Mouse (Mus musculus): ENCODE results near the gene Sh2d3c. TPM values are rescaled to one million over a fixed set of nuclear protein-coding genes. Genes with fewer than 3 reads are reported as not detected.

The Sh2d3c gene
- polyA plus RNA-seq, 1 experiment from 2014 or later: 33.7 TPM

DNA sequence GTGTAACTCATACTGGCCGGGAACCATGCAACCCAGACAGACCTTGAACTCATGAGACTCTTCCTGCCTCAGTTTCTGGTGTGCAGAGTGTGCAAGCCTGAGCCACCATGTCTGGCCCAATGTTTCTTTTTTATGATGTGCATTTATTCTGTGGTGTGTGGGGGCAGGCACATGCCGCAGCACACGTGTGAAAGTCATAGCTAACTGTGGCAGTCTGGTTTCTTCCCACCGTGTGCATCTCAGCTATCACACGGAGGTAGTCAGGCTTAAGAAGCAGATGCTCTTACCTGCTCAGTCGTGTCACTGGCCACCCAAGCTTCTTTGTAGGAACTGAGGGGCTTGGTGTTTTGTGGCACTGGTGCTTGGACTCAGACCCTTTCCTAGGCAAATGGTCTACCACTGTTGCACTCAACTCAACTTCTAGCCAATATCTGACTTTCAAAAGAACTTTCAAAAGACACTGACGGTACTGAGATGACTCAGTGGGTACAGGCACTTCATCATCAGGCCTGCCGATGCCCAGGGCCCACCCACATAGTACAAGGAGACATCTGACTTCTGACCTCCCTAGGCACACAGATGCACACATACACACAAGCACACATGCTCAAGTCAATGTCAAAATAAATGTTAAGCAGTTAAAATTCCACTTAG, 51.9 kb downstream of the Sh2d3c start:
- Histone ChIP-seq H3K9me3 (ENCODE audit: control insufficient read depth, low read length) (no peaks in the 10 kb centered on the region), H3K4me1 (replicated peaks; ENCODE audit: control insufficient read depth, insufficient read depth, low read length) (peaks cover 9% of the 10 kb centered on the region; the same call in 1 of the 2 replicates), H3K4me3 (ENCODE audit: low read depth, low read length) (no peak overlapping the region), H3K9ac (ENCODE audit: low read length) (no peak overlapping the region), H3K36me3 (ENCODE audit: control insufficient read depth, insufficient read depth, low read length) (no peaks in the 10 kb centered on the region), H3K4me2 (ENCODE audit: low read depth, low read length, severe bottlenecking) (no peak overlapping the region), H3K27me3 (ENCODE audit: control insufficient read depth, insufficient read depth, low read length) (no peaks in the 10 kb centered on the region), H3K27ac (ENCODE audit: low read depth, low read length) (no peak overlapping the region)
- no peak for DNase-seq (ENCODE audit: low spot score)
- WGBS: 88% methylated on average over 8 of the region's 8 CpGs
- no peak for ATAC-seq (replicated peaks; ENCODE audit: low FRiP score)

- Histone ChIP-seq H3K4me2 (ENCODE audit: low read depth, low read length, severe bottlenecking) (peak within 1 kb of the TSS; percentile 84), H3K4me3 (ENCODE audit: low read depth, low read length) (peak within 1 kb of the TSS; percentile 55), H3K36me3 (ENCODE audit: control insufficient read depth, insufficient read depth, low read length) (no peaks in the 10 kb centered on the region), H3K9ac (ENCODE audit: low read length) (peak within 1 kb of the TSS; percentile 46), H3K4me1 (replicated peaks; ENCODE audit: control insufficient read depth, insufficient read depth, low read length) (peaks cover 7% of the 10 kb centered on the region; the same call in 1 of the 2 replicates), H3K27me3 (ENCODE audit: control insufficient read depth, insufficient read depth, low read length) (no peaks in the 10 kb centered on the region; the same call in 1 of the 2 replicates), H3K27ac (ENCODE audit: low read depth, low read length) (no peak within 1 kb of the TSS), H3K9me3 (ENCODE audit: control insufficient read depth, low read length) (no peaks in the 10 kb centered on the region)
- ATAC-seq (replicated peaks; ENCODE audit: low FRiP score): peak; percentile 98
- WGBS: under 1% methylated on average over 46 of the region's 46 CpGs
- peak; percentile 98 for DNase-seq (ENCODE audit: low spot score)
Measured at GRCm38 (mm10) chr2:32775359-32776074, 54.7 kb downstream of the Sh2d3c start, which contains the start of the genes Ttc16 and Ptrh1. Gene Ttc16, minus strand, starts transcription at chr2:32775633. Gene Ptrh1, plus strand, starts transcription at chr2:32775786.

- H3K4me2 ChIP-seq (ENCODE audit: low read depth, low read length, severe bottlenecking): peak overlapping the region; percentile 84
- H3K4me3 ChIP-seq (ENCODE audit: low read depth, low read length): peak overlapping the region; percentile 55
- H3K36me3 ChIP-seq (ENCODE audit: control insufficient read depth, insufficient read depth, low read length): no peaks in the 10 kb centered on the region
- no peaks in the 10 kb centered on the region for H3K9me3 ChIP-seq (ENCODE audit: control insufficient read depth, low read length)
- no peak overlapping the region for H3K27ac ChIP-seq (ENCODE audit: low read depth, low read length)
- 17% methylated on average over 22 of the region's 22 CpGs for WGBS
- H3K9ac ChIP-seq (ENCODE audit: low read length): peak overlapping the region; percentile 30
- H3K4me1 ChIP-seq (replicated peaks; ENCODE audit: control insufficient read depth, insufficient read depth, low read length): peaks cover 7% of the 10 kb centered on the region; the same call in 1 of the 2 replicates
- DNase-seq (ENCODE audit: low spot score) (no peak), ATAC-seq (replicated peaks; ENCODE audit: low FRiP score) (no peak)
- no peaks in the 10 kb centered on the region; the same call in 1 of the 2 replicates for H3K27me3 ChIP-seq (ENCODE audit: control insufficient read depth, insufficient read depth, low read length)
Measured at GRCm38 (mm10) chr2:32776192-32776591, 55.3 kb downstream of the Sh2d3c start.

DNA sequence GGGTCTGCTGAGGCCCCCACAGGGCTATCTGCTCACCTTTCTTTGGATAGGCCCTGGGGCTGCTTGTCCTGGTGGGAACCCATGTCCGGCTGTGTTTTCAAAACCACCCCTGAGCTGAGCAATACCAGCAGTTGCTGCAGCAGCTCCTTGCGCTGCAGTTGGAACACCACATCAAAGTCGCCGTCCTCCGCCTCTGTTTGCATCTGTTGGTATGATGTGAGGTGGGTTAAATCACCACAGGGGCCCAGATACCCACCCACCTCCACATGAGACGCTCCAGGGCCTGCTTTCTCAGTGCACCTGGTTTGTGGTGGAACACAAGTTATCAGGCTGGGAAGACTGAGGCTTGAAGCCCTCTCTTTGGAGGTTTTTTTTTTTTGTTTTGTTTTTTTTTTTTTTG, 57.2 kb downstream of the Sh2d3c start:
- no peak overlapping the region for H3K4me2 ChIP-seq (ENCODE audit: low read depth, low read length, severe bottlenecking)
- ATAC-seq (replicated peaks; ENCODE audit: low FRiP score): no peak
- H3K4me1 ChIP-seq (replicated peaks; ENCODE audit: control insufficient read depth, insufficient read depth, low read length): peaks cover 7% of the 10 kb centered on the region; the same call in 1 of the 2 replicates
- no peaks in the 10 kb centered on the region for H3K9me3 ChIP-seq (ENCODE audit: control insufficient read depth, low read length)
- no peak overlapping the region for H3K27ac ChIP-seq (ENCODE audit: low read depth, low read length)
- no peak overlapping the region for H3K9ac ChIP-seq (ENCODE audit: low read length)
- no peak for DNase-seq (ENCODE audit: low spot score)
- H3K36me3 ChIP-seq (ENCODE audit: control insufficient read depth, insufficient read depth, low read length): no peaks in the 10 kb centered on the region
- no peaks in the 10 kb centered on the region; the same call in 1 of the 2 replicates for H3K27me3 ChIP-seq (ENCODE audit: control insufficient read depth, insufficient read depth, low read length)
- no peak overlapping the region for H3K4me3 ChIP-seq (ENCODE audit: low read depth, low read length)
- 92% methylated on average over 6 of the region's 6 CpGs for WGBS

- H3K36me3 ChIP-seq (ENCODE audit: control insufficient read depth, insufficient read depth, low read length): no peaks in the 10 kb centered on the region
- H3K4me2 ChIP-seq (ENCODE audit: low read depth, low read length, severe bottlenecking): no peak overlapping the region
- 18% methylated on average over 8 of the region's 8 CpGs for WGBS
- no peak overlapping the region for H3K9ac ChIP-seq (ENCODE audit: low read length)
- H3K9me3 ChIP-seq (ENCODE audit: control insufficient read depth, low read length): no peaks in the 10 kb centered on the region
- no peak overlapping the region for H3K4me3 ChIP-seq (ENCODE audit: low read depth, low read length)
- H3K27ac ChIP-seq (ENCODE audit: low read depth, low read length): no peak overlapping the region
- peaks cover 7% of the 10 kb centered on the region; the same call in 1 of the 2 replicates for H3K4me1 ChIP-seq (replicated peaks; ENCODE audit: control insufficient read depth, insufficient read depth, low read length)
- no peak for ATAC-seq (replicated peaks; ENCODE audit: low FRiP score)
- DNase-seq (ENCODE audit: low spot score): peak; percentile 79
- H3K27me3 ChIP-seq (ENCODE audit: control insufficient read depth, insufficient read depth, low read length): no peaks in the 10 kb centered on the region; the same call in 1 of the 2 replicates
Measured at GRCm38 (mm10) chr2:32779131-32779530, 58.3 kb downstream of the Sh2d3c start.

- 87% methylated on average over 6 of the region's 6 CpGs for WGBS
- Histone ChIP-seq H3K9ac (ENCODE audit: low read length) (no peak overlapping the region), H3K4me1 (replicated peaks; ENCODE audit: control insufficient read depth, insufficient read depth, low read length) (peaks cover 7% of the 10 kb centered on the region; the same call in 1 of the 2 replicates), H3K27me3 (ENCODE audit: control insufficient read depth, insufficient read depth, low read length) (no peaks in the 10 kb centered on the region; the same call in 1 of the 2 replicates), H3K9me3 (ENCODE audit: control insufficient read depth, low read length) (no peaks in the 10 kb centered on the region), H3K4me2 (ENCODE audit: low read depth, low read length, severe bottlenecking) (no peak overlapping the region), H3K36me3 (ENCODE audit: control insufficient read depth, insufficient read depth, low read length) (no peaks in the 10 kb centered on the region), H3K4me3 (ENCODE audit: low read depth, low read length) (no peak overlapping the region), H3K27ac (ENCODE audit: low read depth, low read length) (no peak overlapping the region)
- ATAC-seq (replicated peaks; ENCODE audit: low FRiP score) (no peak), DNase-seq (ENCODE audit: low spot score) (no peak)
Measured at GRCm38 (mm10) chr2:32779714-32780113, 58.9 kb downstream of the Sh2d3c start.

DNA sequence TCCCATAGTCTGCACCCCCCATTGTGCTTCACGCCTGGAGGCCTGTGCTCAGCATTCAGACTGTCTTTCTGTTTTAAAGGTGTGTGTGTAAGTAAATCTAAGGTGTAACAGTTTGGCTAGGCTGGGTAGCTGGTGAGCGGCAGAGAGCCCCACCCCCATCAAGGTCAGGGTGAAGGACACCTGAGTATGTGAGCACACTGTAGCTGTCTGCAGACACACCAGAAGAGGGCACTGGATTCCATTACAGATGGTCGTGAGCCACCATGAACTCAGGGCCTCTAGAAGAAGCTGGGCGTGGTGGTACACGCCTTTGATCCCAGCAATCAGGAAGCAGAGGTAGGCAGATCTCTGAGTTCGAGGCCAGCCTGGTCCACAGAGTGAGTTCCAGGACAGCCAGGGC, 60.9 kb downstream of the Sh2d3c start:
- Histone ChIP-seq H3K4me1 (replicated peaks; ENCODE audit: control insufficient read depth, insufficient read depth, low read length) (no peaks in the 10 kb centered on the region), H3K4me3 (ENCODE audit: low read depth, low read length) (no peak overlapping the region), H3K27ac (ENCODE audit: low read depth, low read length) (no peak overlapping the region), H3K4me2 (ENCODE audit: low read depth, low read length, severe bottlenecking) (no peak overlapping the region), H3K36me3 (ENCODE audit: control insufficient read depth, insufficient read depth, low read length) (no peaks in the 10 kb centered on the region), H3K9me3 (ENCODE audit: control insufficient read depth, low read length) (no peaks in the 10 kb centered on the region), H3K27me3 (ENCODE audit: control insufficient read depth, insufficient read depth, low read length) (no peaks in the 10 kb centered on the region; the same call in 1 of the 2 replicates), H3K9ac (ENCODE audit: low read length) (no peak overlapping the region)
- DNase-seq (ENCODE audit: low spot score) (no peak), ATAC-seq (replicated peaks; ENCODE audit: low FRiP score) (no peak)
- WGBS: 79% methylated on average over 6 of the region's 6 CpGs

DNA sequence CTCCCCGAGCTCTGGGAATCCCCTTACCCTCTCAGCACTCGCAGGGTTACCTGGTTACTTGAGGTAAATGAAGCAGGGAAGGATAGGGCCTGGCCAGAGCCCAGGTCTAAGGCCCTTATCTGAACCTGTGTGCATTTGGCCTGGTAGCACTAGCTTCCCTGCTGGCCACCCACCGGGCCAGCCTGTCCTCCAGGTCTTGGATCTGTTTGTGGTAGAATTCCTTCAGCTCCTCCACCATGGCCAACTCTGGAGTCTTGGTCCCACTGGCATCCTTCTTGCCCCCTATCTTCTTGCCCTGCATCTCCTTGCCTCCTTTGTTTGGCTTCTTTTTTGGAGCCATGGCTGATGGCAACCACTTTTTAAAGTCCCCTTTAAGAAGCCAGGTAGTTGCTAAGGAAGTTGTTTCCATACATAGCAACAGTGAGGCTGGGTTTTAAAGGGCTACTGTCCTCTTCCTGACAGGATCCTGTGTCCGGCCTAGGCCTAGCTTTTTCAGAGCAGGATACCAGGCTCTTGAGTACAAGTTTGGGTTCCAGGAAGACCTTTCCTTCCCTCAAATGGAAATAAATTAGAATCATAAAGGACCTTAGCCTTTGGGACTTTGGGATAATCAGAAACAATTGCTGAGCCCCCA, 63.3 kb downstream of the Sh2d3c start, which contains the start of gene Cfap157:
Gene Cfap157 (minus strand): TSS at position 381 of the 634 bp plus-strand sequence.
- no peak within 1 kb of the TSS for H3K27ac ChIP-seq (ENCODE audit: low read depth, low read length)
- H3K9ac ChIP-seq (ENCODE audit: low read length): no peak within 1 kb of the TSS
- H3K4me2 ChIP-seq (ENCODE audit: low read depth, low read length, severe bottlenecking): no peak within 1 kb of the TSS
- no peaks in the 10 kb centered on the region for H3K9me3 ChIP-seq (ENCODE audit: control insufficient read depth, low read length)
- 65% methylated on average over 4 of the region's 4 CpGs for WGBS
- no peaks in the 10 kb centered on the region for H3K4me1 ChIP-seq (replicated peaks; ENCODE audit: control insufficient read depth, insufficient read depth, low read length)
- H3K36me3 ChIP-seq (ENCODE audit: control insufficient read depth, insufficient read depth, low read length): no peaks in the 10 kb centered on the region
- no peaks in the 10 kb centered on the region for H3K27me3 ChIP-seq (ENCODE audit: control insufficient read depth, insufficient read depth, low read length)
- H3K4me3 ChIP-seq (ENCODE audit: low read depth, low read length): no peak within 1 kb of the TSS
- DNase-seq (ENCODE audit: low spot score): no peak
- no peak for ATAC-seq (replicated peaks; ENCODE audit: low FRiP score)
